ENCODE assay signal across 14 mouse cellular contexts in the genomic region with DNA sequence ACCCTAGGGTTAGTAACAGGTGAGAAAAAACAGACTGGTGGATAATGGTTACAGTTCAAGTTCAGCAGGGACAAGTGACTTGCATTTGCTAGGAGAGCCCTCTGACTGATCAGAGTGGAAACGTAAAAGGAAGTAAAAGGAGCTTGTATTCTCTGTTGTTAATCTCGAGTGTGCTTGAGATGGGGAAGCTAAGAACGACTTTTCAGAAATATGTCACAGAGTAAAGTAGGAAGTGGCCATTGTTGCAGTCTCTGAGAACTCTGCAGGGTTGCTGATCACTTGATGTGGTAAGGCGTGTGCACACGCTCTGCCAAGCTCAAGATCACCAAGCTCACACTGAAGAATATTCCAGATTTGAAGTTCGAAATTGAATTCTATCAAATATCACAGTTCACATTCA.
A peak's percentile ranks its signal among the peaks of the same experiment; 100 is the strongest.
DNase-seq lines count a peak whose midpoint lies in the region; ATAC-seq lines count a peak whose summit lies in the region.
"Had no signal": no experiment of that assay in that cellular context is flagged by ENCODE, and none has a peak within 500 bp of the region (broad histone marks: within the 10 kb centered on the region; RNA-seq: fewer than 3 reads in every experiment).

No protein-coding gene starts in this region.

- DNase-seq in lung, postnatal 36 days: peak; percentile 38
- no peak for DNase-seq in lung, postnatal 10 days
- DNase-seq in CD4-positive, CD25-positive, alpha-beta regulatory T cell, adult 2 months (ENCODE audit: low read depth, low spot score): peak; percentile 78
- no peak for DNase-seq in Muller cell, postnatal 12 days (ENCODE audit: inconsistent ontology term)
- no peak for DNase-seq in layer of hippocampus, adult 8-10 months (ENCODE audit: low spot score in 2 of 2)
- no peak for DNase-seq in retina, embryonic 14.5 days (ENCODE audit: low spot score)
- DNase-seq: adrenal gland, adult 8-10 months; cerebellum, adult 9-10 months; embryo, embryonic 11 days; kidney, postnatal 10 days; left cerebral cortex, postnatal 4 days had no signal

- ATAC-seq in activated CD4-positive, CD25-positive, alpha-beta regulatory T cell, adult 4 months: peak; percentile 60
- ATAC-seq in megakaryocyte progenitor cell, adult 5-6 weeks (replicated peaks; ENCODE audit: poor library complexity): peak; percentile 88
- ATAC-seq: intestine, embryonic 16.5 days had no signal

Comparison
In these comparisons a context has a peak if more than half of its experiments do, and no peak if none do; other contexts are left out.
1. DNase-seq: peak in lung, postnatal 36 days (single experiment) and CD4-positive, CD25-positive, alpha-beta regulatory T cell, adult 2 months (single experiment); none in lung, postnatal 10 days (single experiment), Muller cell, postnatal 12 days (single experiment), layer of hippocampus, adult 8-10 months (0 of 2) and retina, embryonic 14.5 days (single experiment).